Mouse (Mus musculus) hindbrain, embryonic 10.5 days (tissue): Measurements from ENCODE around the gene Btnl9. TPM values are rescaled to one million over a fixed set of nuclear protein-coding genes. Genes with fewer than 3 reads are reported as not detected.
"Not testable (repeated sequence)": the region's sequence is repeated elsewhere in the genome, so short reads cannot be mapped to it uniquely, and the experiment has no call there.

ENCODE experiments used
- DNase-seq: peaks from one replicate; pipeline ENCODE4 v3.0.0-alpha.2; 2017; ENCODE audit warnings: low spot score
- H3K27ac ChIP-seq: fragments of 300-500 bp; sonication (generic); 2 replicates; pipeline ENCODE4 v1.5.1; 2016; ENCODE audit warnings: mild to moderate bottlenecking, moderate library complexity
- H3K27me3 ChIP-seq: fragments of 300-500 bp; sonication (generic); 2 replicates; pipeline ENCODE4 v1.6.1; 2016; ENCODE audit warnings: mild to moderate bottlenecking; ENCODE audit not compliant: poor library complexity, insufficient read depth, severe bottlenecking
- H3K36me3 ChIP-seq: fragments of 300-500 bp; sonication (generic); 2 replicates; pipeline ENCODE4 v1.6.1; 2016; ENCODE audit warnings: mild to moderate bottlenecking, moderate library complexity
- H3K4me1 ChIP-seq: fragments of 300-500 bp; sonication (generic); replicated peaks from 2 replicates; pipeline ENCODE4 v1.6.1; 2016; ENCODE audit warnings: mild to moderate bottlenecking
- H3K4me3 ChIP-seq: fragments of 300-500 bp; sonication (generic); 2 replicates; pipeline ENCODE4 v1.5.1; 2016; ENCODE audit warnings: mild to moderate bottlenecking, moderate library complexity
- H3K9me3 ChIP-seq: fragments of 300-500 bp; sonication (generic); 2 replicates; pipeline ENCODE4 v1.6.1; 2016; ENCODE audit warnings: mild to moderate bottlenecking, moderate library complexity
- WGBS: fragments of 180-500 bp; shearing (Covaris S2); methylation state at CpG from one replicate; pipeline ENCODE4 v1.1.7; 2016; 5-methylcytosine and 5-hydroxymethylcytosine counted together
- polyA plus RNA-seq: library from polyadenylated mRNA; unstranded; fragments of >200 nt; fragmentation: Nextera tagmentation; extraction: Ambion mirVana; gene quantifications from 2 replicates; pipeline ENCODE4 v1.2.1, GENCODE M21; 2016

The Btnl9 gene
- polyA plus RNA-seq, 1 experiment from 2014 or later = not detected

- DNase-seq = no peak
- H3K4me1 ChIP-seq = peaks cover 21% of the 10 kb centered on the region
- peaks cover 10% of the 10 kb centered on the region for H3K36me3 ChIP-seq
- H3K27ac ChIP-seq = peak overlapping the region; percentile 99
- peak overlapping the region; percentile 80 for H3K4me3 ChIP-seq
- 69% methylated on average over 2 of the region's 2 CpGs for WGBS
- no peaks in the 10 kb centered on the region for H3K27me3 ChIP-seq
- no peaks in the 10 kb centered on the region for H3K9me3 ChIP-seq
These were observed 15.1 kb upstream of the Btnl9 start for GRCm38 (mm10) chr11:49202071-49202470.

GRCm38 (mm10) chr11:49201142-49201541 is 14.2 kb upstream of the Btnl9 start:
- Histone ChIP-seq H3K27me3 (no peaks in the 10 kb centered on the region), H3K9me3 (no peaks in the 10 kb centered on the region), H3K4me3 (no peak overlapping the region), H3K27ac (no peak overlapping the region), H3K4me1 (peaks cover 21% of the 10 kb centered on the region), H3K36me3 (peaks cover under 1% of the 10 kb centered on the region; the same call in 1 of the 2 replicates)
- no peak for DNase-seq

GRCm38 (mm10) chr11:49200666-49201065 is 13.7 kb upstream of the Btnl9 start:
- H3K27ac ChIP-seq = no peak overlapping the region
- no peak for DNase-seq
- H3K4me3 ChIP-seq = no peak overlapping the region
- no peaks in the 10 kb centered on the region for H3K36me3 ChIP-seq
- H3K4me1 ChIP-seq = peaks cover 21% of the 10 kb centered on the region
- no peaks in the 10 kb centered on the region for H3K9me3 ChIP-seq
- H3K27me3 ChIP-seq = no peaks in the 10 kb centered on the region

GRCm38 (mm10) chr11:49195819-49196322 is 8.9 kb upstream of the Btnl9 start:
- no peak overlapping the region for H3K4me3 ChIP-seq
- H3K27ac ChIP-seq = no peak overlapping the region
- no peaks in the 10 kb centered on the region for H3K4me1 ChIP-seq
- 87% methylated on average over 7 of the region's 7 CpGs for WGBS
- no peaks in the 10 kb centered on the region for H3K9me3 ChIP-seq
- DNase-seq = no peak
- no peaks in the 10 kb centered on the region for H3K36me3 ChIP-seq
- no peaks in the 10 kb centered on the region for H3K27me3 ChIP-seq

DNA sequence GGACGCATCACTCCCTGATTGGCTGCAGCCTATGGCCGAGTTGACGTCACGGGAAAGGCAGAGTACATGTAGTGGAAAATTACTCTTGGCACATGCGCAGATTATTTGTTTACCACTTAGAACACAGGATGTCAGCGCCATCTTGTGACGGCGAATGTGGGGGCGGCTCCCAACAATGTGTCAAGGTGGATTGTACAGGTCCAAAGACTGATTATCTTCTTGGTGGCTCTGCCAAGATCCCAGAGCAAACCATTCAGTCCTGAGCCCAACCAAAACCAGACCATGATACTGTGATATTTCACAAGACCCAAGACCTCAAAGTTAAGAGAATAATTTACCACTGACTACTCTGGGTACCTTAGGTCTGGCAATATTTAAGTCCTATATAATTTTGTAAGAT is 7.8 kb upstream of the Btnl9 start:
- H3K4me3 ChIP-seq, DNase-seq, H3K27me3 ChIP-seq, H3K4me1 ChIP-seq, H3K9me3 ChIP-seq, H3K27ac ChIP-seq, H3K36me3 ChIP-seq: not testable (repeated sequence)
- 95% methylated on average over 9 of the region's 9 CpGs for WGBS

DNA sequence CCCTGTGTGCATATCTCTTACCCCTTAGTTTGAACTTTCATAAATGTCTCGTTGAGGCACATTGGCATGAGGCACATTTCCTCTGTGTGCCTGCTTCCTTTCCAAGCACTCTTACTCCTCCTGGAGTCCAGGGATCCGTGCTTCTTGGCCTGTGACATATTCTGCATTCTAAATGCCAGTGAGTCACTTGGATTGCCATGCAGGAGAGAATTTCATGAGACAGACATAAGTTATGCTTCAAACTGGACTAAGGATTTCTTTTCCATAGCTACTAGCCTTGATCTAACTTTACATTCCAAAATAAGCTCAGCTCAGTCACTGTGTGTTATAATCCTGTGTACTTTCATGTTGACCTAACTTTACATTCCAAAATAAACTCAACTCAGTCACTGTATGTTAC is 4.1 kb upstream of the Btnl9 start:
- Histone ChIP-seq H3K36me3 (no peaks in the 10 kb centered on the region), H3K9me3 (no peaks in the 10 kb centered on the region), H3K27me3 (no peaks in the 10 kb centered on the region), H3K4me1 (no peaks in the 10 kb centered on the region), H3K27ac (no peak overlapping the region), H3K4me3 (no peak overlapping the region)
- DNase-seq = no peak
- 62% methylated on average over 2 of the region's 2 CpGs for WGBS

DNA sequence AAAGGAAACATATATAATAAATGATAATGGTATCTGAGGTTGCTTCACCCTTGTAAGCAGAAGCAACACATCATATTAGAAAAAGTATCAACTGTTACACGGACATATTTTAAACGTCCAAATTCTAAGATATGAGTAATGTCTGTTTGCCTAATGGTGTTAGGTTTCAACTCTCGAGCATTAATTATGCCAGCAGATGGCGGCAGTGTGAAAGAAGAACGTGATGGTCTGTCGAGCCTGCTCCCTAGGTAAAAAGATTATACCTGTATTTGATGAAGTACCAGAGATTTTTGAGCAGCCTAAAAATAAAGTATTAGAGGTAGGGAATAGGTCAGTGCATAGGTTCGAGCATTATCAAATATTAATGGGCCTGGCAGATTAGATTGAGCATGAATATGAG is 2.8 kb upstream of the Btnl9 start:
- no peak overlapping the region for H3K27ac ChIP-seq
- no peaks in the 10 kb centered on the region for H3K4me1 ChIP-seq
- H3K9me3 ChIP-seq = no peaks in the 10 kb centered on the region
- H3K4me3 ChIP-seq = no peak overlapping the region
- H3K27me3 ChIP-seq = no peaks in the 10 kb centered on the region
- WGBS = 9% methylated on average over 7 of the region's 7 CpGs
- H3K36me3 ChIP-seq = no peaks in the 10 kb centered on the region
- DNase-seq = peak; percentile 19

DNA sequence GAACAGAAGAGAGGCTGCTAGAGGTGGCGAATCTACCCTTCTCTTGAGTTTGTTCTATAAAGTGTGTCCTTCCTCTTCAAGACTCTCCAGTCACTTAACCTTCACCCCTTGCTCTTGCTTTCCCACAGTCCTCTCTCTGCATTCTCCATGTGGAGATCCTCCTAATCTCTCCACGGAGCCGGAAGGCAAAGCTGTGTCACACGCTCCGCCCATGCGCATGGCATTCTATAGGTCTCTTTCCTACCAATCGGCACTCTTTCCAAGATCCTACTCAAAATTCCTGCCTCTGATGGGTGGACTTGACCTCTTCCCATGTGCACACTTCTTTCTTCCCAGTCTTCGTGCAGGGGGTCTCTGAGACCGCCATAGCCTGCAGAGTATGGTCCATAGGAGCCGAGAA is 742 bp upstream of the Btnl9 start:
- H3K27me3 ChIP-seq = no peaks in the 10 kb centered on the region
- no peaks in the 10 kb centered on the region for H3K4me1 ChIP-seq
- H3K36me3 ChIP-seq = no peaks in the 10 kb centered on the region
- H3K9me3 ChIP-seq = no peaks in the 10 kb centered on the region
- WGBS = 81% methylated on average over 10 of the region's 10 CpGs
- no peak overlapping the region for H3K27ac ChIP-seq
- no peak for DNase-seq
- no peak overlapping the region for H3K4me3 ChIP-seq

DNA sequence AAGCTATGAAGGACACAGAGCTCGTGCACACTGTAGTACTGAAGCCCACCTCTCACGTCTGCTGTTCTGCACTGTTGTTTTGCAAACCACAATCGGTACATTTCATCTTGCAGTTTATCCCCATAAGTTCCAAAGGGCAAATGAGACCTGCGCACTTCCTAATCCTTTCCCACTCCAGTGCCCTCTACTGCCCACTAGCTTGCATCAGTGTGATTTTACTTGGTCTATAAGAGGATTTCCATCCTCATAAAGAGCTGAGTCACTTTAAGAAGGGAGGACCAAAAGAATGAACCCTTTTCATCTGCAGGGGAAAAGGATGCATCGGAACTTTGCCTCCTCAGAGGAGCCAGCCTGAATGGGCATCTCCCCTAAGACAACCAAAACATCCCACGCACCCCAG is 507 bp downstream of the Btnl9 start:
- Histone ChIP-seq H3K27ac (no peak overlapping the region), H3K27me3 (no peaks in the 10 kb centered on the region), H3K4me1 (no peaks in the 10 kb centered on the region), H3K36me3 (no peaks in the 10 kb centered on the region), H3K4me3 (no peak overlapping the region), H3K9me3 (no peaks in the 10 kb centered on the region)
- no peak for DNase-seq
- WGBS = 84% methylated on average over 6 of the region's 6 CpGs

DNA sequence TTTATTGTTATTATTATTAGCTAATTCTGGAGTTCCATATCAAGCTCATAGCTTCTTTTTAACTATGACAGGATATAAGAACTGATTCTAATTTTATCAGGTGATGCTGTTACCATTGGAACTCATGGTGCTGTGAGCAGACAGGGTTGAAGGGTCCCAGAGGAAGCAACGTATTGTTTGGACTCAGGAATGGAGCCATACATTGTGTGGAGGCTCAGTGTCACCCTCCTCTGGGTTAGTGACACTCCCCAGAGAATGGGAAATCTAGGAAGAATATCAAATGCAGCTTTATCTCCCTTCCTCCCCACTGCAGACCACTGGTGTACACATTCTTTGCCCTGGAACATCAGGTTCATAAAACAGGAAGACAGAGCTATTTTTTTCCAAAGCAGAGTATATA is 3.8 kb downstream of the Btnl9 start:
- Histone ChIP-seq H3K4me3 (no peak overlapping the region), H3K27me3 (no peaks in the 10 kb centered on the region)
- WGBS = 68% methylated on average over 1 of the region's 1 CpGs

DNA sequence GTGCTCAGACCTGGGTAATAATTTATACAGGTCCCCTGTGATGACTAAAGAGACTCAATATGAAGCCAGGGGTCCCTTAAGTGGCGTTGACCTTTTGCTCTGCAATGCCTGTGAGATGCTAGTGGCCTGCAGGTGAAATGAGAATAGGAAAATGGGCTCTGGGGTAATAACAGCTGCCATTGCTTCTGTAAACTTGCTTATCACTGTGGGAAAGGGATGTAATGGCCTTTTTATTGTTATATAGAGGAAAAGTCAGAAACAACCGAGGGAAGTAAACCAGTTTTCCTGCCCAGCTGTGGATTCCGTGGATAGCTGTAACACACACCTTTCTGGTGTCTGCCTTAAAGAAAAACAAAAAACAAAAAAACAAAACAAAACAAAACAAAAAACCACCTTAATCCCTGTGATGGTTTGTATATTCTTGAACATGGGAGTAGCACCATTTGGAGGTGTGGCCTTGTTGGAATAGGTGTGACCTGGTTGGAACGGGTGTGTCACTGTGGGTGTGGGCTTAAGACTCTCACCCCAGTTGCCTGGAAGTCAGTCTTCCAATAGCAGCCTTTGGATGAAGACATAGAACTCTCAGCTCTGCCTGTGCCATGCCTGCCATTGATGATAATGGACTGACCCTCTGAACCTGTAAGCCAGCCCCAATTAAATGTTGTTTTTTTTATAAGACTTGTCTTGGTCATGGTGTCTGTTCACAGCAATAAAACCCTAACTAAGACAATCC is 10.7 kb downstream of the Btnl9 start:
- H3K9me3 ChIP-seq, H3K36me3 ChIP-seq, H3K27me3 ChIP-seq, H3K4me3 ChIP-seq, DNase-seq, H3K27ac ChIP-seq, H3K4me1 ChIP-seq: not testable (repeated sequence)
- 87% methylated on average over 4 of the region's 4 CpGs for WGBS

More for the DNA sequence above, 3.8 kb downstream of the Btnl9 start:
- no peaks in the 10 kb centered on the region for H3K9me3 ChIP-seq
- no peaks in the 10 kb centered on the region for H3K36me3 ChIP-seq
- no peak for DNase-seq
- H3K4me1 ChIP-seq = no peaks in the 10 kb centered on the region
- H3K27ac ChIP-seq = no peak overlapping the region

- H3K36me3 ChIP-seq = no peaks in the 10 kb centered on the region
- peaks cover 8% of the 10 kb centered on the region for H3K27me3 ChIP-seq
- H3K4me1 ChIP-seq = peaks cover 4% of the 10 kb centered on the region; the same call in 1 of the 2 replicates
- H3K27ac ChIP-seq = no peak overlapping the region
- 93% methylated on average over 8 of the region's 8 CpGs for WGBS
- no peak overlapping the region for H3K4me3 ChIP-seq
- no peaks in the 10 kb centered on the region for H3K9me3 ChIP-seq
- DNase-seq = no peak
These were observed 11.6 kb downstream of the Btnl9 start for GRCm38 (mm10) chr11:49175345-49175744.

- 92% methylated on average over 4 of the region's 4 CpGs for WGBS
- Histone ChIP-seq H3K4me1 (peaks cover 13% of the 10 kb centered on the region), H3K27me3 (peaks cover 36% of the 10 kb centered on the region), H3K9me3 (peaks cover 8% of the 10 kb centered on the region), H3K36me3 (no peaks in the 10 kb centered on the region), H3K4me3 (no peak overlapping the region), H3K27ac (no peak overlapping the region)
- no peak for DNase-seq
These were observed 16.4 kb downstream of the Btnl9 start for GRCm38 (mm10) chr11:49170576-49170975.
